Mouse (Mus musculus): Measurements from ENCODE around the gene Rmi2. TPM values are rescaled to one million over a fixed set of nuclear protein-coding genes. Genes with fewer than 3 reads are reported as not detected.

Rmi2 gene
- polyA plus RNA-seq, 1 experiment from 2014 or later, result 0.31 TPM

DNA sequence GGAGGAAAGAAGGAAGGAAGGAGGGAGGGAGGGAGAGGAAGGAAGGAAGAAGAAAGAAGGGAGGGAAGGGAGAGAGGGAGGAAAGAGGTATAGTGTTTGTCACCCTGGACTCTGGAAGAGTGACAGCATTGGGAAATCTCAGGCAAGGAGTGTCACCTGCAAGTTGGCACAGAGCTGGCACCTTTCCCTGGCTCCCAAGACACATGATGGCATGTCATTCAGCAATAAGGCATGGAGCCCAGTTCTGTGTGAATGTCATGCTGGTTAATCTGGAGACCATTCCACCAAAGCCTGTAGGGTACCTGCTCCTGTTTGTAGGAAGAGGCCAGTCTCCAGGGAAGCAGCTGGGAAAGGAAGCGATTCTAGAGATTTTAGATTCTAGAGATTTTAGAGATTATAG lies 24.5 kb upstream of the Rmi2 start:
- ATAC-seq (replicated peaks), result no peak
- Histone ChIP-seq H3K9ac (no peak overlapping the region), H3K4me2 (no peak overlapping the region), H3K27me3 (replicated peaks) (no peaks in the 10 kb centered on the region), H3K27ac (no peak overlapping the region), H3K4me3 (no peak overlapping the region), H3K36me3 (replicated peaks) (no peaks in the 10 kb centered on the region), H3K4me1 (no peaks in the 10 kb centered on the region), H3K9me3 (no peaks in the 10 kb centered on the region)
- WGBS, result 100% methylated on average over 1 of the region's 1 CpGs

DNA sequence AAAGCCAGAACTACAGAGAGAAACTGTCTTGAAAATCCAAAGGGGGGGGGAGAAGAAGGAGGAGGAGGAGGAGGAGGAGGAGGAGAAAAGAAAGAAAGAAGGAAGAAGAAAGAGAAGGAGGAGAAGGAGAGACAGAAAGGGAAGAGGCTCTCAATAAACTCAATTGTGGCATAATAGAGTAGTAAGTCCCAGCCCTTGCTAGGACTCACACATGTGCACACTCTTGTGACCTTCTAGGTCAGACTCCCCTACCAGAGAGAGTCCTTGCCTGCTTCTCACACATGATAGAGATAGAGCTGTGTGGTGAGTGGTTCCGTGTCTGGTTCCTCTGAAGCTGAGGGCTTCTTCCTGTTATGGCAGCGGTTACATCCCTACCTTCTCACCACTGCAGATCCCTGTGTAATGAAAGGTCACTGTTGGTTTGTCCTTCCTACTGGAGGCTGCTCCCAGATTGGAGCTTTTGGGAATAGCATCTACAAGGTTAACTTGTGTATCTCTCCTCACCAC lies 21.9 kb upstream of the Rmi2 start, which contains the start of gene Gm11172:
Gene Gm11172 (plus strand): TSS at position 51 of the 507 bp plus-strand sequence.
- 91% methylated on average over 2 of the region's 2 CpGs for WGBS
- no peaks in the 10 kb centered on the region for H3K36me3 ChIP-seq (replicated peaks)
- no peak within 1 kb of the TSS for H3K9ac ChIP-seq
- no peaks in the 10 kb centered on the region for H3K27me3 ChIP-seq (replicated peaks)
- H3K9me3 ChIP-seq, result no peaks in the 10 kb centered on the region
- no peaks in the 10 kb centered on the region for H3K4me1 ChIP-seq
- H3K27ac ChIP-seq, result no peak within 1 kb of the TSS
- ATAC-seq (replicated peaks), result no peak
- no peak within 1 kb of the TSS for H3K4me2 ChIP-seq
- no peak within 1 kb of the TSS for H3K4me3 ChIP-seq

DNA sequence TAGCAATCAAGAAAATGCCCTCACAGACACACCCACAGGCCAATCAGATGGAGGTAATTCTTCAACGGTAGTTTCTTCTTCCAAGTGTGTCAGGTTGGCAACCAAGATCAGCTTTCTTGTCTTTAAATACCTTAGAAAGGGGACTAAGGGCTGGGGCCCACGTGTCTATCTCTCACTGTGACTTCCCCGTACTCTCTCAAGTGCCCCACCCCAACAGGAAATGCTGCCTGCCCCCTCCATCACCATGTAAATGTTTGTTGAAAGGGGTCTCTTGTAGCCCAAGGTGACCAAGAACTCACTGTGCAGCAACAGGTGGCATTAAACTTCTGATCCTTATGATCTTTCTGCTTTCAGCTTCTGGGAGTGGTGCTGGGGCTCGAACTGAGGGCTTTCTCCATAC lies 21.1 kb upstream of the Rmi2 start:
- no peaks in the 10 kb centered on the region for H3K9me3 ChIP-seq
- 77% methylated on average over 4 of the region's 4 CpGs for WGBS
- no peak overlapping the region for H3K4me3 ChIP-seq
- no peaks in the 10 kb centered on the region for H3K36me3 ChIP-seq (replicated peaks)
- H3K27me3 ChIP-seq (replicated peaks), result no peaks in the 10 kb centered on the region
- no peaks in the 10 kb centered on the region for H3K4me1 ChIP-seq
- no peak for ATAC-seq (replicated peaks)
- H3K4me2 ChIP-seq, result no peak overlapping the region
- H3K27ac ChIP-seq, result no peak overlapping the region
- no peak overlapping the region for H3K9ac ChIP-seq

DNA sequence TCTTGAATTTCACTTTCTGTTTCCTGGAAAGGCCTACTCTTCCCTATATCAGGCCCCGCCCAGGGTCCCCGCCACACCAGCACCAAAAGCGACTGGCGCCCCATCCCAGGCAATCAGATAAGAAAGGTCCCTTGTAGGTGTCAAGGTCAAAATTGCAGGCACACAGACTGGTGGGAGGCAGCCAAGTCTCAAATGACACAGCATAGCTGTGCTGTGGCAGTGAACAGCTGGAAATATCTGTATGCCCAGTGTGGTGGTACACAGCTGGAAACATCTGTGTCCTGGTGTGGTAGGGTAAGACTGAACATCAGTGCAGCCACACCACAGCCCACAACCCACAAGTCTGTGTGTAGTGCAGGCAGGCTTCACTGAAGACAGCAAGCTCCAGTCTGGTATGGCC lies 20.0 kb upstream of the Rmi2 start:
- Histone ChIP-seq H3K9me3 (no peaks in the 10 kb centered on the region), H3K4me1 (no peaks in the 10 kb centered on the region), H3K27ac (no peak overlapping the region), H3K4me3 (no peak overlapping the region), H3K4me2 (no peak overlapping the region), H3K27me3 (replicated peaks) (no peaks in the 10 kb centered on the region), H3K36me3 (replicated peaks) (no peaks in the 10 kb centered on the region), H3K9ac (no peak overlapping the region)
- no peak for ATAC-seq (replicated peaks)
- WGBS, result 89% methylated on average over 4 of the region's 4 CpGs

DNA sequence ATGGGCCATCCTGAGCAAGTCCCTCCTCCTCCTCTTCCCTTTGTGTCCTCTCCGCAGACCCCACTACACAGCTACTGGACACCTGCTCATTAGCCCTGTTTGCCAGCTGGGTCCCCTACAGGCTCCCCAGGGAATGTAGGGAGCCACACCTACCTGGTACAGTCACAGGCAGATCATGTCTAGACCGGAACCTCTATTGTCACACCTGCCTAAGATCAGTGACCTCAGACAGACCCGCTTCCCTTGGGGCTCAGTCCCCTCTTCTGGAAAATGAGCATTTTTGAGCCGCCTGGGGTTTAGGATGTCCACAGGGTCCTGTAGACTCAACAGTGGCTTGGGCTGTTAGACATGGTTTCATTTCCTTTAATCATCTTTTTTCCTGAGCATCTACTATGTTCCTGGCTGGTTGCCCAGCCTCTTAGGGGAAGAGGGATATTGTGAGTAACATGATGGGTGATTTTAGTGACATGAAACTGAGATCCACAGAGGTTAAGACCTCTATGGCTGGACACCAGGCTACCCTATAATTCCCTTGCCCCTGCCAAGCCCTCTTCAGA lies 16.2 kb upstream of the Rmi2 start:
- Histone ChIP-seq H3K4me2 (no peak overlapping the region), H3K27me3 (replicated peaks) (no peaks in the 10 kb centered on the region), H3K9ac (no peak overlapping the region), H3K27ac (no peak overlapping the region), H3K9me3 (no peaks in the 10 kb centered on the region), H3K4me1 (no peaks in the 10 kb centered on the region), H3K4me3 (no peak overlapping the region), H3K36me3 (replicated peaks) (no peaks in the 10 kb centered on the region)
- ATAC-seq (replicated peaks), result no peak
- WGBS, result 90% methylated on average over 4 of the region's 4 CpGs

DNA sequence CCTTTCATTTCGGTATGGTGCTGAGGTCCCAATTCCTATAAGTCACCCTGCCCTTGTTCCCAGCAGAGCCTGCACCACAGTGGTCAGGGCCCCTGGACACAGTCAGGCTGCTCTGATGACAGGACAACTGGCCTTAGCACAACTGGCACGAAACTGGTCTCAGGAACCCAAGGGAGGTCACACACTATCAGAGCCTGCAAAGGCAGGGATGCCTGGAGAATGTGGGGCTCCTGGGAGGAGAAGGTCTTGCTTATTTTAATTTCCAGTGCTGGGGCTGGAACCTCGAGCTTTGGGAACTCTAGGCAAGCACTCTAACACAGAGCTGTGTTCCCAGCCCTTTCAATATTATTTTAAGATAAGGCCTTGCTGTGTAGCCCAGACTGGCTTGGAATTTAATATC lies 14.9 kb upstream of the Rmi2 start:
- Histone ChIP-seq H3K36me3 (replicated peaks) (no peaks in the 10 kb centered on the region), H3K4me2 (no peak overlapping the region), H3K4me3 (no peak overlapping the region), H3K27ac (no peak overlapping the region), H3K9ac (no peak overlapping the region), H3K27me3 (replicated peaks) (no peaks in the 10 kb centered on the region), H3K9me3 (no peaks in the 10 kb centered on the region), H3K4me1 (no peaks in the 10 kb centered on the region)
- no peak for ATAC-seq (replicated peaks)
- WGBS, result 78% methylated on average over 3 of the region's 3 CpGs

DNA sequence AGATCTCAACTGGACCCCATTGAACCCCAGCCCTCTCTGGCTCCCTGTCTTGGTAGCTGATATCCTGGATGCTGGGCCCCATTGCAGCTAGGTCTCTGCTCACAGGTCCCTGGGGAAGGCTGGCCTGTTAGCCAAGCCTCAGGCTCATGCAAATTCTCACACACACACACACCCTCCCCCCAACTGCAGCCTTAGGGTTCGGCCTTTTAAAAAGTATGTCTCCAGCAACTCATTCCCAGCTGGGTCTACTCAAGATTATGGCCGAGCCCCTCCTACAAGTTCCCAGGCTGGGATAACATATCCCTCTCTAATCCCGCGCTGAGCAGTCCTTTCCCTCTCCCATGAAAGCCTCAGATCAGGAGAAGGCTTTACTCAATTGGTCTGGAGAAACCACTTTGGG lies 13.5 kb upstream of the Rmi2 start:
- 64% methylated on average over 4 of the region's 4 CpGs for WGBS
- no peak overlapping the region for H3K4me3 ChIP-seq

DNA sequence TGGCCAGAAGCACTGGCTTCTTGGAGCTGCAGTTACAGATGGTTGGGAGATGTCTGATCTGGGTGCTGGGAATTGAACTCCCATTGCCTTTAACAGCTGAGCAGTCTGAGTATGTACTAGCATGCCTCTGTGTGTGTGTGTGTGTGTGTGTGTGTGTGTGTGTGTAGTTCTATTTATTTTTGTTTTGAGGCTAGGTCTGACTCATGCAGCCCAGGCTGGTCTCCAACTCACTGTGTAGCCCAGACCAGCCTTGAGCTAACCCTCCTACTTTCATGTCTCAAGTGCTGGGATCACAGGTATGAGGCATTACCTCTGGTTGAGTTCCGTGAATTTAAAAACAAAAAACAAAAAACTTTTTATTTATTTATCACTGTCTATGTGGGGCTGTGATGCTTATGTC lies 10.3 kb upstream of the Rmi2 start:
- Histone ChIP-seq H3K9ac (no peak overlapping the region), H3K4me3 (no peak overlapping the region), H3K36me3 (replicated peaks) (no peaks in the 10 kb centered on the region), H3K4me2 (no peak overlapping the region), H3K9me3 (no peaks in the 10 kb centered on the region), H3K27ac (no peak overlapping the region), H3K27me3 (replicated peaks) (no peaks in the 10 kb centered on the region), H3K4me1 (no peaks in the 10 kb centered on the region)
- no peak for ATAC-seq (replicated peaks)
- WGBS, result 89% methylated on average over 1 of the region's 1 CpGs

More for the DNA sequence above, 13.5 kb upstream of the Rmi2 start:
- H3K27me3 ChIP-seq (replicated peaks), result no peaks in the 10 kb centered on the region
- H3K27ac ChIP-seq, result no peak overlapping the region
- no peaks in the 10 kb centered on the region for H3K4me1 ChIP-seq
- H3K36me3 ChIP-seq (replicated peaks), result no peaks in the 10 kb centered on the region
- no peaks in the 10 kb centered on the region for H3K9me3 ChIP-seq
- no peak overlapping the region for H3K4me2 ChIP-seq
- H3K9ac ChIP-seq, result no peak overlapping the region
- no peak for ATAC-seq (replicated peaks)

DNA sequence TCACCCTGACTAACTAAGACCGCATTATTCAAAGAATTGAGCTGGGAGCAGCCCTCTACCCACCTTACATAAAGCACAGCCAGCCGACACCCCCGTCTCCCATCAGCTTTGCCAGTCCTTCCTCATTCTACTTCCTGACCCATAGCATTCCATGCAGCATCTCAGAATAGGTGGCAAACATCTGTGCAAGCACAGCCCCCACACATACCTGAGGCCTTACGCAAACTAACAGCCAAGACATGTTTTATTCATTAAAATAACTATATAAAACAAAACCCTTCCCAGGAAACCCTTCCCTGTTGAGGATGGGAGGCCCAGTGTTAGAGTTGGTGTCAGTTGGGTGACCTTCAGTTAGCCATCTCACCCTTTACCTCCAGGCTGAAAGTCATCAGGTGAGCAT lies 9.0 kb upstream of the Rmi2 start:
- Histone ChIP-seq H3K9ac (no peak overlapping the region), H3K27ac (no peak overlapping the region), H3K4me3 (no peak overlapping the region), H3K4me1 (no peaks in the 10 kb centered on the region), H3K27me3 (replicated peaks) (no peaks in the 10 kb centered on the region), H3K4me2 (no peak overlapping the region), H3K36me3 (replicated peaks) (no peaks in the 10 kb centered on the region), H3K9me3 (no peaks in the 10 kb centered on the region)
- ATAC-seq (replicated peaks), result no peak
- 93% methylated on average over 4 of the region's 4 CpGs for WGBS

DNA sequence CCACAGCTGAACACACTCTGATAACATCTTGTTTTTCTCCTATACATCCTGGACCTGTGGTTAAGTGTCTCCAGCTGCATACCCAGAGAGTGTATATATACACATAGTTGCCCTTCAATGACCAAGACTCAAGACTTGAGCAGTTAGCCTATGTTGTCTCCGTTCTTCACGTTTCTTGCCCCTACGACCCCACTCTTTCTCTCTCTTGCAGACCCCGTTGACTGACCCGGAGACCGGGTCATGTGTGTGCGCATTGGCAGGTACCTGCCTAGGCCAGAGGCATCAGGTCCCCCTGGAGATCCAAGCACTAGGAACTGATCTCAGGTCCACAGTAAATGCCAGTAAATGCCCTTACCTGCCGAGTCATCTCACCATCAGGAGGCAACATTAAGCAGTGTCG lies 7.6 kb upstream of the Rmi2 start:
- Histone ChIP-seq H3K4me3 (no peak overlapping the region), H3K9ac (no peak overlapping the region), H3K4me2 (no peak overlapping the region), H3K36me3 (replicated peaks) (no peaks in the 10 kb centered on the region), H3K27ac (no peak overlapping the region), H3K27me3 (replicated peaks) (no peaks in the 10 kb centered on the region), H3K4me1 (no peaks in the 10 kb centered on the region), H3K9me3 (no peaks in the 10 kb centered on the region)
- ATAC-seq (replicated peaks), result no peak
- WGBS, result 90% methylated on average over 9 of the region's 9 CpGs

DNA sequence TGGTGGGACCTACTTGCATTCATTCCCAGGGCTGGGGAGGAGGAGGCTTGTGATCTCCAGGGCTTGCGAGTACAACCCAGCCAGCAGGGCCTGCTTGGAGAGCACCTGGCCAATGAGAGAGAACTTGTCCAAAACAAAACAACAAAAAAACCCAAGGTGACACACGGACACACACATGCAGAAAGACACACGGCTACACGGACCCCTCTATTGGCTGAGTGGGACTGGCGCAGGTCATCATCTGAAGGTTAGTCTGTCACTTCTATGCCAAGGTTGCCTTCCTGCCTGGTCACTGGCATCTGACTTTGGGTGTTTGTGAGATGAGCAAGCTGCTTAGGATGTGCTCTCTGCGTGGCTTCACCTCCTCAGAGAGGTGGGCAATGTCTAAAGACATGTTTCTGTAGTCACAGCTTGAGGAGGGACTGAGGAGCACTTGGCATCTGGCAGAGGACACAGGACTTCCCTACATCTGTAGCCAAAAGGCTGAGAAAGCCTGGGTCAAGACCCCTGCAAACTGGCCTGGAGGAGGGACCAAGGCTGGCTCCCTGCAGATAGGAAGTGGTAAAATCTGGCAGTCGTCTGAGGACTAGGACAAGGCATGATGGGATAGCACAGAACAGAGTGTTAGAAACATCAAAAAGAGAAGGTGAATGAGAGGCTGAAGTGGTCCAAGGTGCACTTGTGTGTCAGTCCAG lies 6.9 kb upstream of the Rmi2 start:
- no peaks in the 10 kb centered on the region for H3K36me3 ChIP-seq (replicated peaks)
- H3K4me2 ChIP-seq, result no peak overlapping the region
- H3K9ac ChIP-seq, result no peak overlapping the region
- no peaks in the 10 kb centered on the region for H3K27me3 ChIP-seq (replicated peaks)
- no peaks in the 10 kb centered on the region for H3K9me3 ChIP-seq
- H3K4me1 ChIP-seq, result no peaks in the 10 kb centered on the region
- H3K4me3 ChIP-seq, result no peak overlapping the region
- WGBS, result 85% methylated on average over 7 of the region's 7 CpGs
- no peak for ATAC-seq (replicated peaks)
- no peak overlapping the region for H3K27ac ChIP-seq

DNA sequence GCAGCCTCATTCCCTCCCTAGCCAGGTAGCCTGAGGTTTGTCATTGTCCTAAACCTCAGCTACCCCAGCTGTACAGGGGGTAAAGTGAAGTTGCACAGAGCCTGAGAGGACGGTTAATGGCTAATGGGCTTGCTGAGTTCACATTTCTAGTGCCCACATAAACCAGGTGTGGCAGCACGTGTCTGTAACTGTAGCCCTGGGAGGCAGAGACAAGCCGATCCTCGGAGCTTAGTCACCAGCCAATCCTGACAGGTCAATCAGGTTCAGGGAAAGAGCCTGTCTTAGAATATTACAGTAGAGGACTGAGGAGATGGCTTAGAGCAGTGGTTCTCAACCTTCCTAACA lies 6.4 kb upstream of the Rmi2 start:
- no peak overlapping the region for H3K27ac ChIP-seq
- no peak for ATAC-seq (replicated peaks)
- no peak overlapping the region for H3K9ac ChIP-seq
- WGBS, result 73% methylated on average over 4 of the region's 4 CpGs
- H3K4me3 ChIP-seq, result no peak overlapping the region
- H3K4me1 ChIP-seq, result no peaks in the 10 kb centered on the region
- H3K27me3 ChIP-seq (replicated peaks), result no peaks in the 10 kb centered on the region
- H3K36me3 ChIP-seq (replicated peaks), result no peaks in the 10 kb centered on the region
- H3K9me3 ChIP-seq, result no peaks in the 10 kb centered on the region
- H3K4me2 ChIP-seq, result no peak overlapping the region

DNA sequence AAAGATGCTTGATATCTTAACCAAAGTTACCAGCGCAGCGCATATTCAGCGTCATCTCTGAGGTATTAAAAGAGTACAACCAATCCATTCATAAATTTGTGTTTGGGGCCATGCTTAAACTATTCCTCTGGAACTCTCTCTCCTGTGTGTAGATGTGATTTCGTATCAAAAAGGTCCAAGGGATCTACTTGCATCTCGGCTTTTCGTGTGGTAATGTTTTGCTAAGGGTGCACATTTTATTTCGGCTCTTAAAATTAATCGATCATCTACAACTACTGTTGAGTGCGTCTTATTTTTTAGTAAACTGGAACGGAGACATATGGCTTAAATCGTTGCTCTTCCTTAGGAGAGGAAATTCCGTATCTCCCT lies 333 bp upstream of the Rmi2 start:
- no peaks in the 10 kb centered on the region for H3K36me3 ChIP-seq (replicated peaks)
- 0 out of 2 replicates have a peak, but pooled peaks cover 5% of the 10 kb centered on the region for H3K27me3 ChIP-seq (replicated peaks)
- no peak overlapping the region for H3K27ac ChIP-seq
- H3K4me1 ChIP-seq, result peaks cover 13% of the 10 kb centered on the region
- 9% methylated on average over 12 of the region's 12 CpGs for WGBS
- peak overlapping the region; percentile 89 for H3K4me2 ChIP-seq
- no peak for ATAC-seq (replicated peaks)
- peak overlapping the region; percentile 60 for H3K4me3 ChIP-seq
- no peaks in the 10 kb centered on the region for H3K9me3 ChIP-seq
- 0 out of 2 replicates have a peak overlapping the region, but pooled peaks have one; percentile 14 for H3K9ac ChIP-seq

Measured in midbrain, embryonic 15.5 days (tissue).